Mouse (Mus musculus): ENCODE data around the gene Vps52.

Vps52 gene

DNA sequence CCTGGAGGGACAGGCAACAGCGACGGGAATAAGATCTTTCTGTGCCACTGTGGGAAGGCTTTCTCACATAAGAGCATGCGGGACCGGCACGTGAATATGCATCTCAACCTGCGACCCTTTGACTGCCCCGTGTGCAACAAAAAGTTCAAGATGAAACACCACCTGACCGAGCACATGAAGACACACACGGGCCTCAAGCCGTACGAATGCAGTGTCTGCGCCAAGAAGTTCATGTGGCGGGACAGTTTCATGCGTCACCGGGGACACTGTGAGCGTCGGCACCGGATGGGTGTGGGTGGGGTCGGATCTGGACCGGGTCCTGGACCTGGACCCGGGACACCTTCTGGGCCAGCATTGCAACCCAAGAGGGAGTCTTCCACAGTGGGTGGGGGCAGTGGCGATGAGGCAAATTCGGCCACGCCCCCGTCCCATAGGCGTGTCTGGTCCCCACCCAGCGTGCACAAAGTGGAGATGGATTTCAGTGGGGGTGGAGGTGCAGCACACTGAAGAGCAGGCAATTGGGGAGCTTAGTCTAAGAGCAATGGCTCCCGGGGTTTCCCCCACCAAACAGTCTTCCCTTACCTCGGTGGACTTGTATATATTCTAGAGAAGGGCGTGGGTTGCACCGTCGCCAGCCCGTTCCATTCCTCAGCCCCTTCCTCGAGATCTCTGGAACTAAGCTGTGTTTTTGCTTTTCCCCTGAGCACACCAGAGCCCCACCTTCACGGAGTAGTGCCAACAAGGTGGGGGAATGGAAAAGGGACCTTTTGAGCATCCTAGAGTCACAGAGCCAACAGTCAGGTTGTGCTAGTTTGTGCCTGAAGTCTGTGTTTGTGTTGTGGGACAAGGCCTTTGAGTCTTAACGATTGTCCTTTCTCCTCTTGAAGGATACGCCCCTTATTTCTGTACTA lies 37.1 kb upstream of the Vps52 start:
- peak overlapping the region; percentile 80 for H3K4me3 ChIP-seq (replicated peaks; ENCODE audit: low read length)
- no peaks in the 10 kb centered on the region for H3K9me3 ChIP-seq (ENCODE audit: low read length)
- H3K36me3 ChIP-seq (ENCODE audit: insufficient read depth, low read length) = peaks cover 58% of the 10 kb centered on the region
- H3K4me1 ChIP-seq (replicated peaks; ENCODE audit: low read depth, low read length) = peaks cover 81% of the 10 kb centered on the region
- TF ChIP-seq NANOG (IDR thresholded peaks at IDR 0.05; ENCODE audit: borderline replicate concordance, low read length) (no peak), POU5F1 (IDR thresholded peaks at IDR 0.05; ENCODE audit: borderline replicate concordance, low read length) (no peak), CTCF (conservative IDR thresholded peaks at IDR 0.05; ENCODE audit: low read length) (no peak)
- no peaks in the 10 kb centered on the region for H3K27me3 ChIP-seq (ENCODE audit: insufficient read depth, low read length)

DNA sequence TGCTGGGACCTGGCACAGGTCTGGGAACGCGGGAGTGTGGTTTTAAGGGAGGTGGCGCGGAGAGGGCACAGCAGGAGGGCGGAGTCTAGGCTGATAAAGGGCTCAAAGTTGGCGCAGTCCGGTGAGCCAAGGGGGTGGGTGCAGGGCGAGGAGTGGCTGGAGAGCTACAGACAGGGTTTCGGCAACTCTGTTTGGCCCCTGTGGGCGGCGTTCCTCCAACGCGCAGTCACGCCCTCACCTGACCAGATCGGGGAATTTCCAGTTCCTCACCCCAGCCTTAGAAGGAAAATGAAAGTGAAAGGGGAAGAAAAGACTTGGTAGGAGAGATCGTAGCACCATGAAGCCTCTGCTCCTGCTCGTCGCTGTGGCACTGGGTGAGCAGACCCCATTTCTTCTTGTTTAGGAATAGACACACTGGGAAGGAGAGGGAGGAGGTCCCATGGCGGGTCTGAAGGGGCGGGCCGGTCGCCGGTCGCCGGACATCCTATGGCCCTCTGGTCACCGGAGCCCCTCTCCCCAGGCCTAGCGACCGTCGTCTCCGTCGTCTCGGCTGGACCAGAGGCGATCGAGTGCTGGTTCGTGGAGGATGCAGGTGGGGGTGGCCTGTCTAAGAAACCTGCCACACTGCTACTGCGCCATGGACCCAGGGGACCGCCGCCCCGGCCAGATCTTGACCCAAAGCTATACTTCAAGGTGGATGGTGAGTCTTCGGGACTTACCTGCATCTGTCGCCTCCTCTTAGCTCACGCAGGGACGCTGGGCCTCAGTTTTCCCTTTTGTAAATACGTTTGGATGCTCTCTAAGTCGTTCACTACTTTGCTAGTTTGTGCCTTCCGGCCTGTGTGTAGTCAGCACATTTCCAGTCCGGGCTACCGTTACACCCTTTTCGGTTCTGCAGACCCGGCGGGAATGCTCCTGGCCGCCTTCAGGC lies 36.0 kb upstream of the Vps52 start:
- peaks cover 55% of the 10 kb centered on the region for H3K36me3 ChIP-seq (ENCODE audit: insufficient read depth, low read length)
- H3K4me1 ChIP-seq (replicated peaks; ENCODE audit: low read depth, low read length) = peaks cover 79% of the 10 kb centered on the region
- H3K27me3 ChIP-seq (ENCODE audit: insufficient read depth, low read length) = no peaks in the 10 kb centered on the region
- no peak for TF ChIP-seq POU5F1 (IDR thresholded peaks at IDR 0.05; ENCODE audit: borderline replicate concordance, low read length)
- TF ChIP-seq CTCF (conservative IDR thresholded peaks at IDR 0.05; ENCODE audit: low read length) = no peak; the same call in 1 of the 2 replicates
- no peak for TF ChIP-seq NANOG (IDR thresholded peaks at IDR 0.05; ENCODE audit: borderline replicate concordance, low read length)
- H3K4me3 ChIP-seq (replicated peaks; ENCODE audit: low read length) = peak overlapping the region; percentile 80
- no peaks in the 10 kb centered on the region for H3K9me3 ChIP-seq (ENCODE audit: low read length)

DNA sequence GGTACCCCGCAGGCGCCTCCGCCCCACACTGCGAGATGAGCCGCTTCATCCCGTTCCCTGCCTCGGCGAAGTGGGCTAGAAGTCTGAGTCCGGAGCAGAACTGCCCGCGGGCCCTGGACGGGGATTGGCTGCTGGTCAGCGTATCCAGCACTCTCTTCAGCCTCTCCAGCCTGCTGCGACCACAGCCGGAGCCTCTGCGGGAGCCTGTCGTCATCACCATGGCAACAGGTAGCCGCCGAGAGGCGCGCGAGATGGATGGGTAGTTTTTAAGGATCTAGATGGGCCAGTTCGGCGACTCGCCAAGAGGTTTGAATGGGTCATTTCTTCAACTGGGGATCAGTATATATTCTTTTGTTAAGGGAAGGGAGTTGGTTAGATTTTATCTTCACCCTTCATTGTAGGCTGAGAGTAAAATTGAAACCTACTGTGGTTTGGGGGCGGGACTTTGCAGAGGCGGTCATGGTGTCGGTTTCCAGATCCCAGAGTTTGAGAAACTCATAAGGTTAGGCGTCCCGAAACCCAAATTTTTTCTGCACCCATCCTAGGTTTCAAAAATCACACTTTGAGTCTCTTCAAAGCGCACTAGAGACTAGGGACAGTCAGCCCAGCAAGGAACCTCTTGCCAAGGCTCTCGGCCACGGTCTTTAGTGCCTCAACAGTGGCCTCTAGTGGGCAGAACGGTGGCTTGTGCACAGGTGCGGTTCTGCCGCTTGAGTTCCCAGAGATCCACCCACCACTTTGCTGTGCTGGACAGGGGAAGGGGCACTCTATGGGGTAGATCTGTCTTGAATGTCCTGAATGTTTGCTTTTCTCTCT lies 35.1 kb upstream of the Vps52 start:
- H3K9me3 ChIP-seq (ENCODE audit: low read length) = no peaks in the 10 kb centered on the region
- peaks cover 80% of the 10 kb centered on the region for H3K4me1 ChIP-seq (replicated peaks; ENCODE audit: low read depth, low read length)
- peaks cover 51% of the 10 kb centered on the region for H3K36me3 ChIP-seq (ENCODE audit: insufficient read depth, low read length)
- no peaks in the 10 kb centered on the region for H3K27me3 ChIP-seq (ENCODE audit: insufficient read depth, low read length)
- TF ChIP-seq POU5F1 (IDR thresholded peaks at IDR 0.05; ENCODE audit: borderline replicate concordance, low read length) (no peak), CTCF (conservative IDR thresholded peaks at IDR 0.05; ENCODE audit: low read length) (peak; percentile 86), NANOG (IDR thresholded peaks at IDR 0.05; ENCODE audit: borderline replicate concordance, low read length) (no peak)
- peak overlapping the region; percentile 80 for H3K4me3 ChIP-seq (replicated peaks; ENCODE audit: low read length)

DNA sequence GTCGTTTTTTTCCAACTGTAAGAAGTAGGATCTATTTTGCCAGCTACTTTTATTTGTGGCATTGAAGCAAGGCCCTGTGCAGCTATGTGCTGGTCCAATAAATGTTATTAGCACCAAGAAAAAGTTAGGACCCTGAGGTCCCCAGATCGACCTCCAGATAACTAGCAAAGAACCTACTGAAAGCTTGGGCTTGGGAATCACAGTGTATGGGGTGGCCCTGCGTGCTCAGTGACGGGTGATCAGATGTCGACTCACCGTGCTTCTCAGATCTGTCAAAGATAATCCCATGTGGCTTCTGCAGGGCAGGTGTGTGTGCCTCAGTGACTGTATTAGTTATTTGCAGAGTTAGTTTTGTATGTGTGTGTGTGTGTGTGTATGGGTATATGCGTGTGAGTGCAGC lies 34.3 kb upstream of the Vps52 start:
- H3K4me1 ChIP-seq (replicated peaks; ENCODE audit: low read depth, low read length) = peaks cover 88% of the 10 kb centered on the region
- H3K27me3 ChIP-seq (ENCODE audit: insufficient read depth, low read length) = no peaks in the 10 kb centered on the region
- H3K9me3 ChIP-seq (ENCODE audit: low read length) = no peaks in the 10 kb centered on the region
- H3K4me3 ChIP-seq (replicated peaks; ENCODE audit: low read length) = 0 out of 2 replicates have a peak overlapping the region, but pooled peaks have one; percentile 80
- TF ChIP-seq POU5F1 (IDR thresholded peaks at IDR 0.05; ENCODE audit: borderline replicate concordance, low read length) = no peak
- TF ChIP-seq CTCF (conservative IDR thresholded peaks at IDR 0.05; ENCODE audit: low read length) = no peak
- TF ChIP-seq NANOG (IDR thresholded peaks at IDR 0.05; ENCODE audit: borderline replicate concordance, low read length) = no peak
- peaks cover 59% of the 10 kb centered on the region for H3K36me3 ChIP-seq (ENCODE audit: insufficient read depth, low read length)

DNA sequence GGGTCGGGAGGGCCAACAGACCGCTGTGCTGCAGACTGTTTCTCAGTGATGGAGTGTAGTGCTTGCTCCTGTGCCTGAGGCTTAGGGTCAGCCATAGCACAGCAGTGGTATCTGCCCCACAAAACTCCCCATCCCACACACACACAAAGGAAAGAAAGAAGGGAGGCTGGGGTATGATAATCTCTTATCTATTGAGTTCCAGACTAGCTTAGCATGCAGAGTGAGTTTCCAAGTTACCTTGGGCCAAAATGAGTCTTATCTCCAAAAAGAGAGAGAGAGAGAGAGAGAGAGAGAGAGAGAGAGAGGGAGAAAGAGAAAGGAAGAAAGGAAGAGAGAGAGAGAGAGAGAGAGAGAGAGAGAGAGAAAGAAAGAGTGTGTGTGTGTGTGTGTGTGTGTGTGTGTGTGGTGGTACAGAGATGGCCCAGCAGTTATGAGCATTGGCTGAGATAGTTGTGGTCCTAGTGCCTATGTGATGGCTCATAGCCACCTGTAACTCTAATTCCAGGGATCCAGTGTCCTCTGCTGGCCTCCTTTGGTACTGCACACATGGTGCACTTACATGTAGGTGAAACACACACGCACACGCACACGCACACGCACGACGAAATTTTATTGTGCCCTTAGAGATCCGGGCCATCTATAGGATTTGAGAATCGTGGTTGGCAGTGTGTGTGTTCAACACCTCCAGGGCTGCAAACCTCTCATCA lies 30.9 kb upstream of the Vps52 start:
- H3K27me3 ChIP-seq (ENCODE audit: insufficient read depth, low read length) = no peaks in the 10 kb centered on the region

DNA sequence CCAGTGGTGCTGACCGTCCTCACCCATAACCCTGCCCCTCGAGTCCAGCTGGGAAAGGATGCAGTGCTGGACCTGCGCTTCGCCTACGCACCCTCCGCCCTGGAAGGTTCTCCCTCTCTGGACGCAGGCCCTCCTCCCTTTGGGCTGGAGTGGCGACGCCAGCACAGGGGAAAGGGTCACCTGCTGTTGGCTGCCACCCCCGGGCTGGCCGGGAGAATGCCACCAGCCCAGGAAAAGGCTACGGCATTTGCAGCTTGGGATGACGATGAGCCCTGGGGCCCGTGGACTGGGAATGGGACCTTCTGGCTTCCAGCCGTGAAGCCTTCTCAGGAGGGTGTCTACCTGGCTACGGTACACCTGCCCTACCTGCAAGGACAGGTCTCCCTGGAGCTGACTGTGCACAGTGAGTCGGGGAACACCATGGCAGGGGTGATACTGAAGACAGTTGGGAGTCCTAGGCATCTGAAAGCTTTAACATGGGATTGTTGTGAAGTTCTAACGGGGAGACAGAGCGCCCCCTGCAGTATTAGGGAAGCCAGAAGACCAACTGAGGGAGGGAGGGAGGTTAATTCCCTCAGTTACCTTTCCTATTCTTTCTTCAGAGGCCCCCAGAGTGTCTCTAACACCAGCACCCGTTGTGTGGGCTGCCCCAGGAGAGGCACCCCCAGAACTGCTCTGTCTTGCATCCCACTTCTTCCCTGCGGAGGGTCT lies 30.1 kb upstream of the Vps52 start:
- no peaks in the 10 kb centered on the region for H3K27me3 ChIP-seq (ENCODE audit: insufficient read depth, low read length)
- H3K9me3 ChIP-seq (ENCODE audit: low read length) = no peaks in the 10 kb centered on the region
- TF ChIP-seq NANOG (IDR thresholded peaks at IDR 0.05; ENCODE audit: borderline replicate concordance, low read length) = no peak
- TF ChIP-seq POU5F1 (IDR thresholded peaks at IDR 0.05; ENCODE audit: borderline replicate concordance, low read length) = no peak
- TF ChIP-seq CTCF (conservative IDR thresholded peaks at IDR 0.05; ENCODE audit: low read length) = peak; percentile 56
- H3K4me1 ChIP-seq (replicated peaks; ENCODE audit: low read depth, low read length) = peaks cover 61% of the 10 kb centered on the region
- peaks cover 63% of the 10 kb centered on the region for H3K36me3 ChIP-seq (ENCODE audit: insufficient read depth, low read length)
- peak overlapping the region; percentile 55 for H3K4me3 ChIP-seq (replicated peaks; ENCODE audit: low read length)

More for the DNA sequence above, 30.9 kb upstream of the Vps52 start:
- H3K9me3 ChIP-seq (ENCODE audit: low read length) = no peaks in the 10 kb centered on the region
- peaks cover 69% of the 10 kb centered on the region for H3K4me1 ChIP-seq (replicated peaks; ENCODE audit: low read depth, low read length)
- peak overlapping the region; percentile 55 for H3K4me3 ChIP-seq (replicated peaks; ENCODE audit: low read length)
- H3K36me3 ChIP-seq (ENCODE audit: insufficient read depth, low read length) = peaks cover 63% of the 10 kb centered on the region
- TF ChIP-seq POU5F1 (IDR thresholded peaks at IDR 0.05; ENCODE audit: borderline replicate concordance, low read length) (no peak), CTCF (conservative IDR thresholded peaks at IDR 0.05; ENCODE audit: low read length) (peak; percentile 94)
